Mouse (Mus musculus) B cell, adult 62 days (primary cell): ENCODE measurements around the gene Syt16. TPM values are rescaled to one million over a fixed set of nuclear protein-coding genes. Genes with fewer than 3 reads are reported as not detected.

Experiments
- total RNA-seq: library from RNA; stranded (reverse); gene quantifications from 4 replicates; pipeline ENCODE4 v1.2.4, GENCODE M21; 2023

Gene Syt16
- not detected in 4 replicates for total RNA-seq

DNA sequence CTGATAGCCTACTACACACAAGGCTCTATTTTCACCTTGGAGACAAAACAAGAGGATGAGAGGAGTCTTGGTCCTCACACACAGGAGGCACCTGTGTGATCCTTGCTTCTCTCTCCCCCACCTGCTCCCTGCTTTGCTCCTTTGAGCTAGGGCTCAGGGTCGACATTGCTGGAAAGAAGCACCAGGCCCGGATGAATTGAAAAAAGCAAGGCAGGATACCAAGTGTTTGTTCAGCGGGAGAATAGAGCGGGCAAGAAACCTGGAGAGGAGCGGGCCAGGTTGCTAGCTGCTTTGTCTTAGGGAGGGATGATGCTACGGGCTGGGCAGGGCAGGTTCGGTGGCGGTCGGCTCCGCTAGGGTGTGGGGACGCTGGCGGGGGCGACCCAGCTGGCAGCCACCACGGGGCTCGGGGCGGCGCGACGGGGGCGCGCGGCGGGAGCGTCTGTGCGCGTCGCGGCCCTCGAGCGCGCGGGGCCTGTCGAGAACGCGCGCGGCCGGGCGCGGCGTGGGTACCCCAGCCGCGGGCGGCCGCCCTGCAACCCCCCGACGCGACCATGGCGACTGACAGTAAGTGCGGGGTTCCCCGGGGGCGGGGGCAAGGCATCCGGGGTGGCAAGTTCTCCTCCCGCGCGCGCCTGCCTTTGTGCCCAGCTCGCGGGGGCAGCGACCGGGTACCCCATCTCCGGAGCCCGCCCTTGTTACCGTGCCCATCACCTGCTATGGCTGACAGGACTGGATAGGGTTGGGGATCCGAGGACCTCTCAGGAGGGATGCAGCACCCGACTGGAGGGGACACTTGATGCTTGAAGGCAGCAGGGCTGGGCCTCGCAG, at the start of gene Syt16:
Gene Syt16 (plus strand): TSS at position 365 of the 831 bp plus-strand sequence.

DNA sequence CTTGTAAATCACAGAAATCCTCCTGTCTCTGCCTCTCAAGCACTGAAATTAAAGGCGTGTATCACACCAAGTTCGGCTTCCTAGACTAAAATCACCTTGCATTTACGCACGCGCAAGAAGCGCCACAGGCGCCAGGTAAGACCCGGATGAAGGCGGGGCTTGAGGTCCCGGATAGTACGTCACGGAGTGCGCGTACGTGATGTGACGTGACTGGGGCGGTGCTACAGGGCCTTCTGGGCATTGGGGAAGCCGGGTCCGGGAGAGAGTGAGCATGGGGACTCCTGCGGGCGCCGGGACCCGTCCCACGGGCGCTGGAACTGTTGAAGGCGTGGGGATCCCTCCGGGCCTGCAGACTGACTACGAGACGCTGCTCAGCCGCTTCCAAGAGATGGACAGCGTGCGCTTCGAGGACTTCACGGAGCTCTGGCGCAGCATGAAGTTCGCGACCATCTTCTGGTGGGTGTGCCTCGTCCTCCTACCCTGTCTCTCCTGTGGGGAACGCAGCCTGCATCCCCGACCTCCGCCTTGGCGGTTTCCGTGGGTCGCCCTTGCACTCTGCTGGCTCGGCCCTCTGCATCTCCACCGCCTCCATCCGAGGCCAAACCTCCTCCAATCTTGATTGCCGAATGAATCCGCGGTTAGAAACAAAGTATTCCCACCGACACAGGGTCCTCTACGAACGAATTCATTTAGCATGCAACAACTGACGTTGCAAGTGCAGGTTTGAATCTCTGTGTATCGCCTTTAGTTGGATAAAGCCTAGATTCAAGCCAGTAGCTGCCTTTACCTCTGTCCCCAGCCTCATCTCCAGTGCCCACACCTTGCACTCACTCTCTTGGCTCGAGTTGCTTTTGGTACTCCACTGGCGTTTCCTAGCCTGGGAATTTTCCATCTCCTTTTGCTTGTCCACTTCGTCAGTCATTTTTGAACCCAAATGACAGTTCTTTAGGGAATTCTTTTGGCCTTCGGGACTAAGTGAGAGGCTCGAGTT, 32.9 kb upstream of the Syt16 start, which contains the start of gene Snapc1:
Gene Snapc1 (plus strand): TSS at position 191 of the 991 bp plus-strand sequence.

DNA sequence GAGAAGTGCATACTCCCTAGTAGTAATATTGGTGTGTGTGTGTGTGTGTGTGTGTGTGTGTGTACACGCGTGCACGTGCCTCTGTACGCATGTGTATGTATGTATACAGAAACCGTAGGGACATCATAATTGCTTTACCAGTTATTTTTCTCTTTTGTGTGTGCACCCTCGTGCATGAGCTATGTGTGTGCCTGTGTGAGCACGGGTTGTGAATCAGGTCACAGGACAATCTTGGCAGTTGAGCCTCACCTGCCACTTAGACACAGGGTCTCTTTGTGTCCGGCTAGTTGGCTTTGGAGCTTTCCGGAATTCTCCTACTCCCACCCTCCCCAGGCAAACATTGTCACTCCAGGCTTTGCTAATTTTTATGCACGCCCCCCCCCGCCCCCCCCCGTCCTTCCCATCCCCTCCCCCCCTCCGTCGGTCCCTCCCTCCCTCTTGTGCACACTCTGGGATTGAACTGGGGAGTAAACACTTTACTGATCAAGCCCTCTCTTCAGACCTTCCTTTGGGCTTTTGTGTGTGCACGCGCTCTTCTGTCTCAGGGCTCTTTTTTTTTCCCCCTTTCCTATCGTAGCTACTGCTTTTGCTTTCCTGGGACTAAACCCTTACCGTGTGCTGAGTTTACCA, 319.0 kb downstream of the Syt16 start, which contains the start of gene Gm11042:
Gene Gm11042 (minus strand): TSS at position 51 of the 630 bp plus-strand sequence.

Other genes starting within 250 kb of the Syt16 start
- 77.7 to 88.8 TPM (median 78.4 TPM) in 4 replicates for gene Hif1a, start 96.3 kb upstream of the Syt16 start, total RNA-seq
- gene Gm49321, start 60.0 kb upstream of the Syt16 start, total RNA-seq = 5.8 to 18.7 TPM (median 13.4 TPM) in 4 replicates
- gene Snapc1, start 33.2 kb upstream of the Syt16 start, total RNA-seq = 25.4 to 34.9 TPM (median 28.7 TPM) in 4 replicates